Mouse (Mus musculus): Measurements from ENCODE around the gene Glis1. TPM values are rescaled to one million over a fixed set of nuclear protein-coding genes. Genes with fewer than 3 reads are reported as not detected.
A peak's percentile ranks its signal among the peaks of the same experiment; 100 is the strongest.

The Glis1 gene
- total and polyA plus RNA-seq, 2 experiments from 2014 or later = 0.43 to 1.6 TPM

DNA sequence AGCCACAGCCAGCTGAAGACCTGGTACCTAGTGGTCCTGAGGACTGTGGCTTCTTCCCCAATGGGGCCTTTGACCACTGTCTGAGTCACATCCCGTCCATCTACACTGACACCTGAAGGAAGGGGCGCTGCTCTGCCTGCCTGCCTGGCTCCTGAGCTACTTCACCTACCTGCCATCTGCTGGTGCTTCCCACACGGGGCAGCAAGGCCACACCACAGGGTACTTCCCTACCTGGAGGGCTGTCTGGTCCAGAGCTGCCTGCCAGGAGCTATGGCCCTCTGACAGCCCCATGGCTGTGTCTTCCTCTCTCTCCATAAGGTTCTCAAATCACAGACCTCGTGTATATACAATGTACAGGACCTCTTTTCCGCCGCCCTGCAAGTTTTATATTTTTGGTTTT, 200.2 kb downstream of the Glis1 start:
- H3K36me3 ChIP-seq (ENCODE audit: insufficient read depth) = no peaks in the 10 kb centered on the region
- WGBS = 70% methylated on average over 6 of the region's 6 CpGs

GRCm38 (mm10) chr4:107636099-107636498, 201.7 kb downstream of the Glis1 start:
- no peak for ATAC-seq
- no peak overlapping the region for H3K27ac ChIP-seq (ENCODE audit: low read depth, low read length)
- TF ChIP-seq CTCF (IDR thresholded peaks at IDR 0.05; ENCODE audit: low read depth) = no peak
- WGBS = 75% methylated on average over 6 of the region's 6 CpGs
- no peak for DNase-seq
- H3K4me1 ChIP-seq (ENCODE audit: insufficient read depth) = no peaks in the 10 kb centered on the region
- H3K4me3 ChIP-seq (ENCODE audit: low read depth, low read length) = no peak overlapping the region
- no peak overlapping the region for H3K4me2 ChIP-seq (ENCODE audit: low read depth)
- H3K9me3 ChIP-seq (ENCODE audit: low read length) = no peaks in the 10 kb centered on the region
- H3K9ac ChIP-seq = no peak overlapping the region
- no peaks in the 10 kb centered on the region for H3K36me3 ChIP-seq (ENCODE audit: insufficient read depth)
- H3K27me3 ChIP-seq (ENCODE audit: insufficient read depth, low read length) = no peaks in the 10 kb centered on the region

More for the DNA sequence above, 200.2 kb downstream of the Glis1 start:
- Histone ChIP-seq H3K4me1 (ENCODE audit: insufficient read depth) (no peaks in the 10 kb centered on the region), H3K9ac (no peak overlapping the region), H3K27ac (ENCODE audit: low read depth, low read length) (no peak overlapping the region), H3K4me3 (ENCODE audit: low read depth, low read length) (no peak overlapping the region), H3K27me3 (ENCODE audit: insufficient read depth, low read length) (no peaks in the 10 kb centered on the region), H3K4me2 (ENCODE audit: low read depth) (no peak overlapping the region), H3K9me3 (ENCODE audit: low read length) (no peaks in the 10 kb centered on the region)
- no peak for DNase-seq
- ATAC-seq = no peak
- TF ChIP-seq CTCF (IDR thresholded peaks at IDR 0.05; ENCODE audit: low read depth) = no peak

GRCm38 (mm10) chr4:107637670-107638069, 203.3 kb downstream of the Glis1 start:
- Histone ChIP-seq H3K27me3 (ENCODE audit: insufficient read depth, low read length) (no peaks in the 10 kb centered on the region), H3K4me2 (ENCODE audit: low read depth) (no peak overlapping the region), H3K9ac (no peak overlapping the region), H3K4me3 (ENCODE audit: low read depth, low read length) (no peak overlapping the region), H3K36me3 (ENCODE audit: insufficient read depth) (no peaks in the 10 kb centered on the region), H3K4me1 (ENCODE audit: insufficient read depth) (no peaks in the 10 kb centered on the region), H3K27ac (ENCODE audit: low read depth, low read length) (no peak overlapping the region), H3K9me3 (ENCODE audit: low read length) (no peaks in the 10 kb centered on the region)
- ATAC-seq (no peak), DNase-seq (no peak)
- TF ChIP-seq CTCF (IDR thresholded peaks at IDR 0.05; ENCODE audit: low read depth) = peak; percentile 44
- WGBS = 62% methylated on average over 3 of the region's 3 CpGs

DNA sequence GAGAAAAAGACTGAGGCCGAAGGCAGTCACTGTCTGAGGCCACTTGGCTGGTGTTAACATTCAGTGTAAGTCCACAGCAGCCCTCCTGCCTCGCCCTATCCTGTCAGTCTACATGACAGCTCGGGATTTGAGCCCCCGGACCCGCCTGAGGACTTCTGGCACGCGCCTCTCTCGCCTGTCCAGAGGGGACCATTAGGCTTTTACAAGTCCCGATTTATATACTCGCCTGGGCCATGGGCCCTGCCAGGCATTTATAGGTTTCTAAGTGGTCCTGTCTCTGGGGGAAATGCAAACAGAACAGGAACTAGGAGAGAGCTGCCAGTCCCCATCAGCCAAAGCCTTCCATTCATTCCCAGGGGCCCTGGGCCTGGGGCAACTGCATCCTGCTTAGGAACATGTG, 203.9 kb downstream of the Glis1 start:
- no peaks in the 10 kb centered on the region for H3K4me1 ChIP-seq (ENCODE audit: insufficient read depth)
- no peaks in the 10 kb centered on the region for H3K36me3 ChIP-seq (ENCODE audit: insufficient read depth)
- no peak overlapping the region for H3K27ac ChIP-seq (ENCODE audit: low read depth, low read length)
- no peaks in the 10 kb centered on the region for H3K27me3 ChIP-seq (ENCODE audit: insufficient read depth, low read length)
- no peak overlapping the region for H3K4me2 ChIP-seq (ENCODE audit: low read depth)
- no peaks in the 10 kb centered on the region for H3K9me3 ChIP-seq (ENCODE audit: low read length)
- 73% methylated on average over 10 of the region's 10 CpGs for whole genome bisulfite sequencing
- ATAC-seq (no peak; the same call in 1 of the 2 replicates), DNase-seq (no peak)
- no peak overlapping the region for H3K4me3 ChIP-seq (ENCODE audit: low read depth, low read length)
- no peak for TF ChIP-seq CTCF (IDR thresholded peaks at IDR 0.05; ENCODE audit: low read depth)
- no peak overlapping the region for H3K9ac ChIP-seq

- Histone ChIP-seq H3K9ac (no peak overlapping the region), H3K27me3 (ENCODE audit: insufficient read depth, low read length) (no peaks in the 10 kb centered on the region), H3K27ac (ENCODE audit: low read depth, low read length) (no peak overlapping the region), H3K4me2 (ENCODE audit: low read depth) (no peak overlapping the region), H3K36me3 (ENCODE audit: insufficient read depth) (no peaks in the 10 kb centered on the region), H3K9me3 (ENCODE audit: low read length) (no peaks in the 10 kb centered on the region), H3K4me1 (ENCODE audit: insufficient read depth) (no peaks in the 10 kb centered on the region), H3K4me3 (ENCODE audit: low read depth, low read length) (no peak overlapping the region)
- ATAC-seq (no peak), DNase-seq (no peak)
- WGBS = 60% methylated on average over 4 of the region's 4 CpGs
- no peak for TF ChIP-seq CTCF (IDR thresholded peaks at IDR 0.05; ENCODE audit: low read depth)
Observed at GRCm38 (mm10) chr4:107641624-107642023, 207.2 kb downstream of the Glis1 start.

DNA sequence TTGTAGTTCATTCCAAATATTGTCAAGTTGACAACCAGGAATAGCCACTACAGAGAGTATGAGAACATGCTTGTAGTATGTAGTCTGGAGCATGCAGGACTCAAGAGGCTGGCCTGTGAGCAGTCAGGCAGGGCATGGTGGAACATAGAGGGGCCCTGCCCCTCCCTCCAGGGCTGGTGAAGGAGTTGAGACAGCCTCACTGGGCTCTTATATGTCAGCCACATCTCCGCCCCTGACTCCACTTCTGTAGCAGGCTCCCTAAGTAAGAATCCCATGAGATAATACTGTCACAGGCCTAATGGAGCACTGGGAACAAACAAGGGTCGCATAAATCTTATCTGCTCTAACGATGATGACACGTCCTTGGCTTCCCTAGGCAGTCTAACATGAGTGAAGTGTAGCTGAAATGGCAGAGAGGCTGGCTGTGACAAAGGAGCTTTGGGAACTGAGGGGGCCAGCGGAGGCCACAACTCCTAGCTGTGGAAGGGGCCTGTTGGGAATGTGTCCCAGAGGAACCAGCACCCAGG, 214.6 kb downstream of the Glis1 start:
- no peaks in the 10 kb centered on the region for H3K4me1 ChIP-seq (ENCODE audit: insufficient read depth)
- no peaks in the 10 kb centered on the region for H3K36me3 ChIP-seq (ENCODE audit: insufficient read depth)
- no peak overlapping the region for H3K4me2 ChIP-seq (ENCODE audit: low read depth)
- no peak overlapping the region for H3K27ac ChIP-seq (ENCODE audit: low read depth, low read length)
- no peak overlapping the region for H3K9ac ChIP-seq
- DNase-seq (no peak), ATAC-seq (no peak)
- no peaks in the 10 kb centered on the region for H3K27me3 ChIP-seq (ENCODE audit: insufficient read depth, low read length)
- H3K9me3 ChIP-seq (ENCODE audit: low read length) = no peaks in the 10 kb centered on the region
- no peak overlapping the region for H3K4me3 ChIP-seq (ENCODE audit: low read depth, low read length)
- WGBS = 74% methylated on average over 5 of the region's 5 CpGs
- no peak for TF ChIP-seq CTCF (IDR thresholded peaks at IDR 0.05; ENCODE audit: low read depth)

- no peak for TF ChIP-seq CTCF (IDR thresholded peaks at IDR 0.05; ENCODE audit: low read depth)
- no peak overlapping the region for H3K9ac ChIP-seq
- no peaks in the 10 kb centered on the region for H3K27me3 ChIP-seq (ENCODE audit: insufficient read depth, low read length)
- no peak overlapping the region for H3K4me3 ChIP-seq (ENCODE audit: low read depth, low read length)
- peak; percentile 37; the same call in 1 of the 2 replicates for ATAC-seq
- H3K4me2 ChIP-seq (ENCODE audit: low read depth) = no peak overlapping the region
- H3K36me3 ChIP-seq (ENCODE audit: insufficient read depth) = no peaks in the 10 kb centered on the region
- H3K4me1 ChIP-seq (ENCODE audit: insufficient read depth) = no peaks in the 10 kb centered on the region
- no peak for DNase-seq
- H3K27ac ChIP-seq (ENCODE audit: low read depth, low read length) = no peak overlapping the region
- no peaks in the 10 kb centered on the region for H3K9me3 ChIP-seq (ENCODE audit: low read length)
- 22% methylated on average over 12 of the region's 12 CpGs for WGBS
Observed at GRCm38 (mm10) chr4:107651021-107651496, 216.7 kb downstream of the Glis1 start.

All from forebrain, postnatal 0 days (tissue).